Mouse (Mus musculus) liver, embryonic 15.5 days (tissue): ENCODE data around the gene Jup. TPM values are rescaled to one million over a fixed set of nuclear protein-coding genes. Genes with fewer than 3 reads are reported as not detected.
A peak's percentile ranks its signal among the peaks of the same experiment; 100 is the strongest.
"Not testable (repeated sequence)": the region's sequence is repeated elsewhere in the genome, so short reads cannot be mapped to it uniquely, and the experiment has no call there.

Experiments
- ATAC-seq: fragments of 200-750 bp; cut with Nextera tagmentation; 2 replicates; pipeline ENCODE4 v1.8.0; 2017; ENCODE audit warnings: moderate number of reproducible peaks, mild to moderate bottlenecking, moderate library complexity; ENCODE audit not compliant: insufficient read depth
- H3K27ac ChIP-seq: fragments of 300-500 bp; sonication (generic); replicated peaks from 2 replicates; pipeline ENCODE4 v1.5.1; 2015; ENCODE audit warnings: mild to moderate bottlenecking, inconsistent platforms
- H3K27me3 ChIP-seq: fragments of 300-500 bp; sonication (generic); 2 replicates; pipeline ENCODE4 v1.6.1; 2015; ENCODE audit warnings: mild to moderate bottlenecking, inconsistent platforms
- H3K36me3 ChIP-seq: fragments of 300-500 bp; sonication (generic); replicated peaks from 2 replicates; pipeline ENCODE4 v1.6.1; 2015; ENCODE audit warnings: moderate library complexity, mild to moderate bottlenecking, inconsistent platforms
- H3K4me1 ChIP-seq: fragments of 300-500 bp; sonication (generic); replicated peaks from 2 replicates; pipeline ENCODE4 v1.6.1; 2015; ENCODE audit warnings: inconsistent platforms
- H3K4me2 ChIP-seq: fragments of 300-500 bp; sonication (generic); 2 replicates; pipeline ENCODE4 v1.6.1; 2015; ENCODE audit warnings: moderate library complexity, mild to moderate bottlenecking, inconsistent platforms
- H3K4me3 ChIP-seq: fragments of 300-500 bp; sonication (generic); replicated peaks from 2 replicates; pipeline ENCODE4 v1.5.1; 2015; ENCODE audit warnings: mild to moderate bottlenecking, inconsistent platforms
- H3K9ac ChIP-seq: fragments of 300-500 bp; sonication (generic); 2 replicates; pipeline ENCODE4 v1.6.1; 2015; ENCODE audit warnings: moderate library complexity, mild to moderate bottlenecking, inconsistent platforms
- H3K9me3 ChIP-seq: fragments of 300-500 bp; sonication (generic); replicated peaks from 2 replicates; pipeline ENCODE4 v1.6.1; 2016; ENCODE audit warnings: inconsistent platforms
- WGBS: fragments of 180-500 bp; shearing (Covaris S2); methylation state at CpG from one replicate; pipeline ENCODE4 v1.1.7; 2015; ENCODE audit warnings: mixed read lengths; ENCODE audit not compliant: insufficient replicate concordance; 5-methylcytosine and 5-hydroxymethylcytosine counted together
- polyA plus RNA-seq: library from polyadenylated mRNA; unstranded; fragments of >200 nt; fragmentation: Nextera tagmentation; extraction: Ambion mirVana; gene quantifications from 2 replicates; pipeline ENCODE4 v1.2.1, GENCODE M21; 2015

Gene Jup
- polyA plus RNA-seq, 1 experiment from 2014 or later, result 14.0 TPM

DNA sequence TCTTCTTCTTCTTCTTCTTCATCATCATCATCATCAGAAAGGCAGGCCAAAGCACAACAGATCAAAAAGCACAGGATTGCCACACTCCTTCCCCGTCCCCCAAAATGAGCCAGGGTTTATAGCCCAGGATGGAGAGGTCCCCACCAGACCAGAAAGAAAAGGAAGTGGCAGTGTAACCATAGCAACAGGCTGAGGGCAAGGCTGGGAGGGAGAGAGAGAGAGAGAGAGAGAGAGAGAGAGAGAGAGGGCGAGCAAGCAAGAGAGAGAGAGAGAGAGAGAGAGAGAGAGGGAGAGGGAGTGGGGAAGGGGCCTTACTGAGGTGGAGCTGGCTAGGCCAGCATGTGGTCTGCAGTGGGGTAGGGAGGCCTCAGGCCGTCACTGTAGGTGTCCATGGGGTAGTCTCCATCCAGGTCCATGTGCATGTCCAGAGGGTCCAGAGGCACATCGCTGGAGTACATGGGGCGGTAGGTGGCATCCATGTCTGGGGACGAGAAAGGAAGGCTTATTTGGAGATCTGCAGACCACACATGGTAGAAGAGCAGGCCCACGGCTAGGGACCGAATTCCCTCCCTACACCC is 25.5 kb downstream of the Jup start:
- H3K4me2 ChIP-seq, result no peak overlapping the region
- peaks cover 25% of the 10 kb centered on the region for H3K36me3 ChIP-seq
- no peak overlapping the region for H3K9ac ChIP-seq
- no peak overlapping the region for H3K4me3 ChIP-seq
- ATAC-seq, result no peak
- H3K27me3 ChIP-seq, result no peaks in the 10 kb centered on the region
- H3K9me3 ChIP-seq, result no peaks in the 10 kb centered on the region
- no peaks in the 10 kb centered on the region for H3K4me1 ChIP-seq
- H3K27ac ChIP-seq, result no peak overlapping the region
- WGBS, result 62% methylated on average over 7 of the region's 8 CpGs

DNA sequence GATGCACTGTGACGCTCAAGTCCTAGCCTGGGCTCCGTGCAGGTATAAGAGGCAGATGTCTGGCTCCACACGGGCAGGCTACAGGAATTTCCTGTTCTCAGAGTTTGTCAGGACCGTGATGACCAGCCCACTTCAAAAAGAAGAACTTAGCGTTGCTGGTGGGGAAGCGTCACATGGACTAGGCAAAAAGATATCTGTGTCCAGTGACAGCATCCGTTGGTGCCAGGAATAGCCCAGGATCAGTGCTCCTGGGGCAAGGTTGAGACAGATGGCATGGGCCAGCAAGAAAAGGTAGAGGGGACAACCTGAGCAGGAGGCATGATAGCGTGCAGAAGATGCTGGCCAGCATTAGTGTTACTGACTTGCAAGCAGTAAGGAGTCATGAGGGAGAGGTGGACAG is 27.7 kb downstream of the Jup start:
- Histone ChIP-seq H3K4me1 (no peaks in the 10 kb centered on the region), H3K4me3 (no peak overlapping the region), H3K4me2 (no peak overlapping the region), H3K9me3 (no peaks in the 10 kb centered on the region), H3K36me3 (peaks cover 8% of the 10 kb centered on the region; the same call in 1 of the 2 replicates), H3K9ac (no peak overlapping the region), H3K27me3 (no peaks in the 10 kb centered on the region), H3K27ac (no peak overlapping the region)
- ATAC-seq, result no peak
- WGBS, result 27% methylated on average over 8 of the region's 8 CpGs

DNA sequence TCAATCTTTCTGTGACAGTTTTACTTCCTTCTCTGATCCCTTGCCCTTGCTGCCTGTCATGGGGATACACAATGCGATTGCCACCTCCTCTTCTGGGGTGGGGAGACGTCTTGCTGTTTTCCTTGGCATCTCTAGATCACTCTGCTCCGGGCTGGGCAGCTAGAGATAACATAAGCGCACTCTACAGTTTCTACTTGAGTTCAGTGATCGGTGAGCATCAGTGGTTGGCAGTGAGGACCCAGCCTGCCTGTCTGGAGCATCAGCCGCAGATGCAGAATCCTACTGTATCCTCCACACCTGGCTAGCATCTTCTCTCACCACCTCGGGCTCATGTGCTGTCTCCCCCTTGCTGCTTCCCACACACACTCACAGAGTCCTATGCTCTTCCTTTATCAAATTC is 28.4 kb downstream of the Jup start:
- H3K4me3 ChIP-seq, result no peak overlapping the region
- no peak overlapping the region for H3K4me2 ChIP-seq
- H3K36me3 ChIP-seq, result peaks cover 8% of the 10 kb centered on the region; the same call in 1 of the 2 replicates
- H3K4me1 ChIP-seq, result no peaks in the 10 kb centered on the region
- 51% methylated on average over 7 of the region's 7 CpGs for WGBS
- H3K27me3 ChIP-seq, result peaks cover 3% of the 10 kb centered on the region; the same call in 1 of the 2 replicates
- no peak overlapping the region for H3K27ac ChIP-seq
- no peak overlapping the region for H3K9ac ChIP-seq
- no peaks in the 10 kb centered on the region for H3K9me3 ChIP-seq
- ATAC-seq, result no peak

DNA sequence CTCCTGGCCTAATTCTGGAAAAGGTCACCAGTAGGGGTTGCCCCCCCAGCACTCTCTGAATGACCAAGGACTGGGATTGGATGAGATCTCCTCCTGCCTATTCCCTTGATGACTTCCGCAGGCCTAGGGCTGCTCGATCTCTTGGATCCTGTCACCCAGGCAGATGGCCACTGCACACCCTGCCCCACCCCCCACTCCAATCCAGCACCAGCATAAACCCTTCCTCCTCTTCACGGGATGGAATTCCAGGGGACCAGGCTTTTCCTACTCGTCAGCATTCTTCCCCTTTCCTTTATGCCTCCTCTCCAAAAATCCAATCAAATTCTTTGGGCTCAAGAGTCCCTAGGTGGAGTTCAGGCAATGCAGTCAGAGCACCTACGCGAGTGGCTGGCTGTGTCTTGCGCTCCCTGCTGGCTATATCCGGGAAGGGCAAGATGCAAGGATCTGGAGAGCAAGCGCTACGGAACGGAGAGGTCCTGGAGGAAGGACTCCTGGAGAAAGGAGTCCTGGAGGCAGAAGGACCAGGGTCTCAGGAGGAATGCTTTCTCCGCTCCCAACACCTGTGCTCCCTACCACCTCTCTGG is 34.5 kb downstream of the Jup start:
- H3K4me1 ChIP-seq, result 0 out of 2 replicates have a peak, but pooled peaks cover 2% of the 10 kb centered on the region
- H3K4me2 ChIP-seq, result no peak overlapping the region
- H3K9me3 ChIP-seq, result no peaks in the 10 kb centered on the region
- WGBS, result 14% methylated on average over 12 of the region's 12 CpGs
- no peaks in the 10 kb centered on the region for H3K36me3 ChIP-seq
- no peak overlapping the region for H3K4me3 ChIP-seq
- no peak for ATAC-seq
- peaks cover 42% of the 10 kb centered on the region for H3K27me3 ChIP-seq
- H3K9ac ChIP-seq, result no peak overlapping the region
- H3K27ac ChIP-seq, result no peak overlapping the region

DNA sequence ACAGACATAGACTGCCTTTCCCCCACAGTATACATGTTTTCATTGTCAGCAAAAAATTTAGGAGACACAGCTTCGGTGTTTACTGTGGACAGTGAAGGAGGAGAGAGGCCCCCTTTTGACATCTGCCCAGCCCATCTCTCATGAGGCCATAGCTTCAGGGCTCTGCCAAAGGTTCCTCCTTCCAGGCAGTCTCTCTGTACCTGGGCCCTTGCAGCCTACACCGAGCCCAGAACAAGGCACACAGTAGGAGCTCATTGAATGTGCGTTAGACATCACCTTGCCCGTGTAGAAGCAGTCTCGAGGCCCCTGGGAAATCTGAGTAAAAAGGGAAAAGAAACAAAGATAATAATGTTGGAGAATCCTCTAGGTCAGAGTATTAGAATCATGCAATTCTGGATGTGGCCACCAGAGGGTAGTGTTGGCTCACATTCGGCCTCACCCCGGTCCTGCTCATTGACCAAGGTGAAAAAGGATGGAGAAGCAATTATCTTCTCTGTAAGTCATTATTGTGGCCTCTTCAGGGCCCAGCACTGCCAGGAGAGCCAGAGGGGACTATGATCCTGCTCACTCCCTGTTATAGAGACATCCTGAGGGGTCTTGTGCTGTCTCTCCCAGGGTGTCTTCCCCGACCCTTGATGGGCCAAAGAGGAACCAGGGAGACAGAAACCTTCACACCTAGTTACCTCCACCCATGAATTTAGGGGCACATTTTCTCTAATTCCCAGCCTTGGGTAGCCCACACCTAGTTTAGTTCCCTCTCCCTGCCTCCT is 35.2 kb downstream of the Jup start:
- Histone ChIP-seq H3K9me3 (no peaks in the 10 kb centered on the region), H3K27ac (no peak overlapping the region), H3K4me3 (no peak overlapping the region), H3K4me1 (0 out of 2 replicates have a peak, but pooled peaks cover 2% of the 10 kb centered on the region), H3K9ac (no peak overlapping the region), H3K27me3 (peaks cover 49% of the 10 kb centered on the region), H3K4me2 (no peak overlapping the region), H3K36me3 (no peaks in the 10 kb centered on the region)
- ATAC-seq, result no peak
- WGBS, result 11% methylated on average over 8 of the region's 8 CpGs

DNA sequence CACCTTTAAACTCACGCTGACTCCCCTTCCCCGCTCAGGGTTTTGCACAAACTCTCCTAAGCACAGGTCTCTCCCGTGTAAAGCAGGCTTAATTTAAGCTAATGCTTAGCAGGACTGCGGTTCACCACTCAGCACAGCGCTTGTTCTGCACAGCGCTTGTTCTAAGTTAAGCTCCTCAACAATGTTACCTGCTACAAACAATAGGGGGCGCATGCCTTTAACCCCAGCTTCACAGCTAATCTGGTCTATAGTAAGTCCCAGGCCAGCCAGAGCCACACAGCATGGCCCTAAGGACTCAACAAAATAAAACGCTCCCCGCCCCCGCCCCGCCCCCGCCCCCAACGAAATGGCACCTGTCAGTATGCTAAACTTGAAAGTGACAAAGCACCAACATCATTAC is 36.5 kb downstream of the Jup start:
- no CpG with 5 or more reads among the region's 13 CpGs for WGBS
- H3K4me2 ChIP-seq, H3K36me3 ChIP-seq, H3K27ac ChIP-seq, H3K9me3 ChIP-seq, H3K9ac ChIP-seq, H3K4me1 ChIP-seq, H3K4me3 ChIP-seq: not testable (repeated sequence)
- peak; percentile 30 for ATAC-seq
- peaks cover 62% of the 10 kb centered on the region for H3K27me3 ChIP-seq

DNA sequence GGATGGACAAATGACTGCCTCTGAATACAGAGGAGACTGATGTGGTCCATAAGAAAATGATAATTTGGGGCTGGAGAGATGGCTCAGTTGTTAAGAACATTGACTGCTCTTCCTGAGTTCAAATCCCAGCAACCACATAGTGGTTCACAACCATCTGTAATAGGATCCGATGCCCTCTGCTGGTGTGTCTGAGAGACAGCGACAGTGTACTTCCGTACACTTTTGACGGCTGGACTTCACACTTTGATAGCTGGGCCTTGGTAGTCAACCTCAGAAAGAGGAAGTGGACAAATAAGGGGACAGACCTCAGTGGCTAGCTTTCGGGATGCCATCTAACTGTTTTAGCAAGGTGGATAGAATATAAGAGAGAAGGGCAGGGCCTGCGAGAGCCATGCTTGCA is 37.4 kb downstream of the Jup start:
- no peaks in the 10 kb centered on the region for H3K9me3 ChIP-seq
- H3K27me3 ChIP-seq, result peaks cover 71% of the 10 kb centered on the region
- no peak overlapping the region for H3K4me3 ChIP-seq
- no peaks in the 10 kb centered on the region for H3K36me3 ChIP-seq
- no peak overlapping the region for H3K27ac ChIP-seq
- H3K4me1 ChIP-seq, result peaks cover 15% of the 10 kb centered on the region
- H3K9ac ChIP-seq, result no peak overlapping the region
- WGBS, result 37% methylated on average over 6 of the region's 6 CpGs
- no peak overlapping the region for H3K4me2 ChIP-seq
- no peak for ATAC-seq

DNA sequence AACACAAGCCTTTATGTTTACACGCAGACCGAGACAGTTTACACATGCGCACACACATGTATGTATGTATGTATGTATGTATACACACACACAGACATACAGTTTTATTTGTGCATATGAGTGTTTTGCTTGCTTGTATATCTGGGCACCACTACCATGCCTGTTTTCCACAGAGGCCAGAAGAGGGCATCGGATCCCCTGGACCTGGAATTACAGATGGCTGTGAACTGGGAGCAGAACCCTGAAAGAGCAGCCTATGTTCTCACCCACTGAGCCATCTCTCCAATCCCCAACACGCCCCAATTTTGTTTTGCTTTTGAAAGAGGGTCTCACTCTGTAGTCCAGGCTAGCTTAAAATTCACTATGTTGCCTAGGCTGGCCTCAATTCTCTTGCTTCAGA is 40.2 kb downstream of the Jup start:
- Histone ChIP-seq H3K36me3 (no peaks in the 10 kb centered on the region), H3K27me3 (peaks cover 87% of the 10 kb centered on the region)
- ATAC-seq, result no peak

DNA sequence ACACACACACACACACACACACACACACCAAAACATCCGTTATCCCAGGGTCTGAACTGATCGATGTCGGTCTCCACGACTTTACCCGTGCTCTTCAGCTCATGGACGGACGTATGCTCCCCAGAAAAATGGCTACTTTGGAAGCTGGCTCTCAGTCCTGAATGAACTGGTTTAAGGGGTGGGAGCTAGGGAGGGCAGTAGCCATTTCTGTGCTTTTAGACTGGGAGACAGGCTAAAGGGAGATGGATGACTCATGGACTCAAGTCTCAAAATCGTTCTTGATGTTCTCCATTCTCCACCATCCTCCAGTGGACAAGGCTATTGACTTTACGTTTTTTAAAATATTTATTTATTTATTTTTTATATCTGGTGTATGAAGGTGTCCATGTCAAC is 40.7 kb downstream of the Jup start:
- no peak overlapping the region for H3K9ac ChIP-seq
- peaks cover 16% of the 10 kb centered on the region for H3K4me1 ChIP-seq
- whole genome bisulfite sequencing, result 13% methylated on average over 9 of the region's 9 CpGs
- no peak for ATAC-seq
- no peak overlapping the region for H3K4me2 ChIP-seq
- H3K36me3 ChIP-seq, result no peaks in the 10 kb centered on the region
- H3K9me3 ChIP-seq, result no peaks in the 10 kb centered on the region
- H3K27ac ChIP-seq, result no peak overlapping the region
- H3K27me3 ChIP-seq, result peaks cover 90% of the 10 kb centered on the region
- H3K4me3 ChIP-seq, result no peak overlapping the region

More for the DNA sequence above, 40.2 kb downstream of the Jup start:
- Histone ChIP-seq H3K4me2 (no peak overlapping the region), H3K4me3 (no peak overlapping the region), H3K9ac (no peak overlapping the region), H3K4me1 (peaks cover 16% of the 10 kb centered on the region), H3K9me3 (no peaks in the 10 kb centered on the region), H3K27ac (no peak overlapping the region)
- 46% methylated on average over 5 of the region's 5 CpGs for WGBS

DNA sequence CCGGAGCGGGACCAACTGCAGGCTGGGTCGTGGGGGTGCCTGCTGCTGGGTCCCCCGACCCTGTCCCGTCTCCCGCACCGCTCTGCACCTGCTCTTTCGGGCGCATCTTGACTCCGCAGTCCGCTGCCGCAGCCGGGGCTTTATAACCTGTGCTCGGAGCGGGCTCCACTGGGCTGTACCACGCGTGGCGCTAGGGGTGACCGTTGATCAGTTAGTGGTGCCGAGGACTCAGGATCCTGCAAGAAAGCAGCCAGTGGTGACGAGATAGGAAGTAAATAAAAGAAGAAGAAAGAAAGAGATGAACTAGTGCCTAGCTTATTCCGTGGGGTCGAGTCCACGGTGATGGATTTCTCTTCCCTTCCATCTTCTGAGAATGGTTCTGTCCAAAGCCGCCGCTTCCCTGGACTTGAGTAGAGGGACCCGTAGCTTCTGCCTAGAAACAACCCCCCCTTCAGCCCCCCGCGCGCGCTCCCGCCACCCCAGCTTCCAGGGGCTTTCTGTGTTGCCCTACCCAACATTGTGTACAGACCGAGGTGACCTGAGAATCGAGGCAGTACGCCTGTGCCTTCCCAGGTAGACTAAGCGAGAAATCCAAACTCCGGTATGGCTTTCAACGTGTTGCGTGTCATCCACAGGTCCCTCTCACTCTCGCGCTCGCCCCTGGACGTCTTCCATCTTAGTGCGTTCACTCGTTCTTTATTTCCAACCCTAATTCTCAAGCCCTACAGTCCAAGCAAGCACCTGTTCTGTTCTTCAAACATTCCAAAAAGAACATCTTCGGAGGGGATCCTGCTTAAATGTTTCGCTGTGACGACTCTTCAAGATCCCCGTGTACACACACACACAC is 41.4 kb downstream of the Jup start, which contains the start of gene Hap1:
TSS of gene Hap1 (minus strand) at position 157 of the 847 bp plus-strand sequence.
- no peak for ATAC-seq
- H3K9me3 ChIP-seq, result no peaks in the 10 kb centered on the region
- WGBS, result 2% methylated on average over 49 of the region's 49 CpGs
- H3K4me3 ChIP-seq, result peak within 1 kb of the TSS; percentile 53
- peaks cover 16% of the 10 kb centered on the region for H3K4me1 ChIP-seq
- no peak within 1 kb of the TSS for H3K27ac ChIP-seq
- H3K9ac ChIP-seq, result no peak within 1 kb of the TSS
- H3K27me3 ChIP-seq, result peaks cover 96% of the 10 kb centered on the region
- H3K36me3 ChIP-seq, result no peaks in the 10 kb centered on the region
- peak within 1 kb of the TSS; percentile 77 for H3K4me2 ChIP-seq
